Mouse (Mus musculus): ENCODE data around the gene 1700025G04Rik. TPM values are rescaled to one million over a fixed set of nuclear protein-coding genes. Genes with fewer than 3 reads are reported as not detected.
"Not testable (repeated sequence)": the region's sequence is repeated elsewhere in the genome, so short reads cannot be mapped to it uniquely, and the experiment has no call there.

The 1700025G04Rik gene
- total and polyA plus RNA-seq, 2 experiments from 2014 or later = 13.0 to 46.1 TPM

- no peaks in the 10 kb centered on the region for H3K9me3 ChIP-seq (replicated peaks; ENCODE audit: control insufficient read depth, low read length)
- no peak overlapping the region for H3K9ac ChIP-seq (replicated peaks; ENCODE audit: low read depth, low read length)
- ATAC-seq (ENCODE audit: insufficient read depth, low read depth) = no peak
- WGBS = 87% methylated on average over 13 of the region's 13 CpGs
- no peak for DNase-seq (ENCODE audit: low spot score)
- TF ChIP-seq CTCF (IDR thresholded peaks at IDR 0.05; ENCODE audit: low read depth) (no peak), EP300 (IDR thresholded peaks at IDR 0.05; ENCODE audit: low read depth) (no peak)
- no peak overlapping the region for H3K27ac ChIP-seq (ENCODE audit: low read depth)
- H3K36me3 ChIP-seq (replicated peaks; ENCODE audit: control insufficient read depth, insufficient read depth, low read length) = peaks cover 59% of the 10 kb centered on the region
- no peak overlapping the region for H3K4me2 ChIP-seq (ENCODE audit: low read depth, low read length)
- H3K4me1 ChIP-seq (ENCODE audit: control insufficient read depth, insufficient read depth) = no peaks in the 10 kb centered on the region
- no peaks in the 10 kb centered on the region for H3K27me3 ChIP-seq (ENCODE audit: control insufficient read depth, insufficient read depth, low read length)
- H3K4me3 ChIP-seq (ENCODE audit: low read depth, low read length) = no peak overlapping the region
These were observed 277.8 kb downstream of the 1700025G04Rik start for GRCm38 (mm10) chr1:151812004-151812712.

- WGBS = 90% methylated on average over 16 of the region's 16 CpGs
- Histone ChIP-seq H3K27me3 (ENCODE audit: control insufficient read depth, insufficient read depth, low read length) (no peaks in the 10 kb centered on the region), H3K4me1 (ENCODE audit: control insufficient read depth, insufficient read depth) (no peaks in the 10 kb centered on the region), H3K9ac (replicated peaks; ENCODE audit: low read depth, low read length) (no peak overlapping the region), H3K4me3 (ENCODE audit: low read depth, low read length) (no peak overlapping the region), H3K36me3 (replicated peaks; ENCODE audit: control insufficient read depth, insufficient read depth, low read length) (peaks cover 66% of the 10 kb centered on the region), H3K27ac (ENCODE audit: low read depth) (no peak overlapping the region), H3K4me2 (ENCODE audit: low read depth, low read length) (no peak overlapping the region), H3K9me3 (replicated peaks; ENCODE audit: control insufficient read depth, low read length) (no peaks in the 10 kb centered on the region)
- DNase-seq (ENCODE audit: low spot score) = no peak
- TF ChIP-seq CTCF (IDR thresholded peaks at IDR 0.05; ENCODE audit: low read depth) (no peak), EP300 (IDR thresholded peaks at IDR 0.05; ENCODE audit: low read depth) (no peak)
- ATAC-seq (ENCODE audit: insufficient read depth, low read depth) = no peak
These were observed 278.5 kb downstream of the 1700025G04Rik start for GRCm38 (mm10) chr1:151811456-151811855.

GRCm38 (mm10) chr1:151810628-151811421 is 279.1 kb downstream of the 1700025G04Rik start:
- H3K27ac ChIP-seq (ENCODE audit: low read depth) = no peak overlapping the region
- TF ChIP-seq CTCF (IDR thresholded peaks at IDR 0.05; ENCODE audit: low read depth) = no peak
- TF ChIP-seq EP300 (IDR thresholded peaks at IDR 0.05; ENCODE audit: low read depth) = no peak
- no peak for DNase-seq (ENCODE audit: low spot score)
- no peak for ATAC-seq (ENCODE audit: insufficient read depth, low read depth)
- H3K9me3 ChIP-seq (replicated peaks; ENCODE audit: control insufficient read depth, low read length) = no peaks in the 10 kb centered on the region
- no peak overlapping the region for H3K4me2 ChIP-seq (ENCODE audit: low read depth, low read length)
- no peak overlapping the region for H3K9ac ChIP-seq (replicated peaks; ENCODE audit: low read depth, low read length)
- peaks cover 64% of the 10 kb centered on the region for H3K36me3 ChIP-seq (replicated peaks; ENCODE audit: control insufficient read depth, insufficient read depth, low read length)
- H3K27me3 ChIP-seq (ENCODE audit: control insufficient read depth, insufficient read depth, low read length) = no peaks in the 10 kb centered on the region
- H3K4me1 ChIP-seq (ENCODE audit: control insufficient read depth, insufficient read depth) = no peaks in the 10 kb centered on the region
- WGBS = 84% methylated on average over 7 of the region's 7 CpGs
- no peak overlapping the region for H3K4me3 ChIP-seq (ENCODE audit: low read depth, low read length)

GRCm38 (mm10) chr1:151807286-151807685 is 282.6 kb downstream of the 1700025G04Rik start:
- no peaks in the 10 kb centered on the region for H3K9me3 ChIP-seq (replicated peaks; ENCODE audit: control insufficient read depth, low read length)
- no peak overlapping the region for H3K4me2 ChIP-seq (ENCODE audit: low read depth, low read length)
- no peak for DNase-seq (ENCODE audit: low spot score)
- H3K4me1 ChIP-seq (ENCODE audit: control insufficient read depth, insufficient read depth) = no peaks in the 10 kb centered on the region
- no peak overlapping the region for H3K9ac ChIP-seq (replicated peaks; ENCODE audit: low read depth, low read length)
- H3K36me3 ChIP-seq (replicated peaks; ENCODE audit: control insufficient read depth, insufficient read depth, low read length) = peaks cover 71% of the 10 kb centered on the region
- 84% methylated on average over 5 of the region's 5 CpGs for WGBS
- H3K27me3 ChIP-seq (ENCODE audit: control insufficient read depth, insufficient read depth, low read length) = no peaks in the 10 kb centered on the region
- no peak overlapping the region for H3K4me3 ChIP-seq (ENCODE audit: low read depth, low read length)
- ATAC-seq (ENCODE audit: insufficient read depth, low read depth) = no peak
- H3K27ac ChIP-seq (ENCODE audit: low read depth) = no peak overlapping the region
- no peak for TF ChIP-seq EP300 (IDR thresholded peaks at IDR 0.05; ENCODE audit: low read depth)
- TF ChIP-seq CTCF (IDR thresholded peaks at IDR 0.05; ENCODE audit: low read depth) = no peak

GRCm38 (mm10) chr1:151802795-151803194 is 287.1 kb downstream of the 1700025G04Rik start:
- whole genome bisulfite sequencing = 64% methylated on average over 3 of the region's 3 CpGs
- H3K4me2 ChIP-seq (ENCODE audit: low read depth, low read length); H3K27ac ChIP-seq (ENCODE audit: low read depth); DNase-seq (ENCODE audit: low spot score); H3K4me1 ChIP-seq (ENCODE audit: control insufficient read depth, insufficient read depth); H3K9me3 ChIP-seq (replicated peaks; ENCODE audit: control insufficient read depth, low read length); H3K4me3 ChIP-seq (ENCODE audit: low read depth, low read length); ATAC-seq (ENCODE audit: insufficient read depth, low read depth); H3K27me3 ChIP-seq (ENCODE audit: control insufficient read depth, insufficient read depth, low read length); H3K9ac ChIP-seq (replicated peaks; ENCODE audit: low read depth, low read length): not testable (repeated sequence)
- H3K36me3 ChIP-seq (replicated peaks; ENCODE audit: control insufficient read depth, insufficient read depth, low read length) = peaks cover 56% of the 10 kb centered on the region

Data from heart, postnatal 0 days (tissue).